Mouse (Mus musculus) gastrocnemius, postnatal 14 days (tissue): ENCODE data around the gene Grk6. TPM values are rescaled to one million over a fixed set of nuclear protein-coding genes. Genes with fewer than 3 reads are reported as not detected.
A peak's percentile ranks its signal among the peaks of the same experiment; 100 is the strongest.

Experiments used
- DNase-seq: peaks from one replicate; pipeline ENCODE4 v3.0.0; 2021; ENCODE audit warnings: mixed read lengths
- intact Hi-C: fragments of 180-260 bp; cut with DNase I; formaldehyde crosslinking; loops from one replicate; pipeline ENCODE4 v1.15.1; 2025; ENCODE audit warnings: low total_unique reads
- total RNA-seq, 2 experiments: library from RNA; stranded (reverse); gene quantifications; 2 replicates each; pipeline ENCODE4 v1.2.3; 2021

Gene Grk6
- total RNA-seq, 2 experiments from 2014 or later, result 12.1 to 12.6 TPM

GRCm38 (mm10) chr13:55451296-55451695, 6.4 kb downstream of the Grk6 start:
- DNase-seq, result peak; percentile 8
- intact Hi-C loops, result no loop called here

GRCm38 (mm10) chr13:55451785-55452549, 7.1 kb downstream of the Grk6 start:
- intact Hi-C loops, result no loop called here
- peak; percentile 35 for DNase-seq

GRCm38 (mm10) chr13:55462965-55463364, 18.1 kb downstream of the Grk6 start:
- intact Hi-C loops, result no loop called here
- DNase-seq, result no peak

GRCm38 (mm10) chr13:55463399-55464026, 18.6 kb downstream of the Grk6 start:
- intact Hi-C loops, result no loop called here
- no peak for DNase-seq

- DNase-seq, result peak; percentile 63
- intact Hi-C loops, result no loop called here
These were observed 19.4 kb downstream of the Grk6 start, which contains the start of gene Prr7 for GRCm38 (mm10) chr13:55464027-55464884. Gene Prr7, plus strand, starts transcription at chr13:55464267.

GRCm38 (mm10) chr13:55465184-55465583, 20.3 kb downstream of the Grk6 start:
- intact Hi-C loops, result no loop called here
- DNase-seq, result no peak

GRCm38 (mm10) chr13:55465830-55466440, 21.1 kb downstream of the Grk6 start:
- intact Hi-C loops, result no loop called here
- DNase-seq, result no peak

GRCm38 (mm10) chr13:55468851-55469560, 24.1 kb downstream of the Grk6 start:
- peak; percentile 63 for DNase-seq
- intact Hi-C loops, result loop anchor here (2.0 kb wide), 1 partner anchor 48 kb away; no protein-coding TSS in a partner anchor

- intact Hi-C loops, result no loop called here
- DNase-seq, result no peak
These were observed 25.5 kb downstream of the Grk6 start for GRCm38 (mm10) chr13:55470372-55470771.

- peak; percentile 84 for DNase-seq
These were observed 26.4 kb downstream of the Grk6 start for GRCm38 (mm10) chr13:55471156-55471818.

GRCm38 (mm10) chr13:55471819-55472131, 26.9 kb downstream of the Grk6 start:
- intact Hi-C loops, result no loop called here
- DNase-seq, result no peak

More at GRCm38 (mm10) chr13:55471156-55471818, 26.4 kb downstream of the Grk6 start:
- intact Hi-C loops, result no loop called here

GRCm38 (mm10) chr13:55472132-55473022, 27.5 kb downstream of the Grk6 start:
- intact Hi-C loops, result no loop called here
- DNase-seq, result peak; percentile 58

GRCm38 (mm10) chr13:55473076-55473831, 28.4 kb downstream of the Grk6 start:
- intact Hi-C loops, result no loop called here
- no peak for DNase-seq

- intact Hi-C loops, result no loop called here
- no peak for DNase-seq
These were observed 29.1 kb downstream of the Grk6 start for GRCm38 (mm10) chr13:55473961-55474360.

- DNase-seq, result no peak
- intact Hi-C loops, result loop anchor here (5.0 kb wide), 1 partner anchor 38 kb away; the partner anchor contains the start of gene Pdlim7
These were observed 29.8 kb downstream of the Grk6 start for GRCm38 (mm10) chr13:55474621-55475069.

GRCm38 (mm10) chr13:55475750-55476149, 30.9 kb downstream of the Grk6 start:
- intact Hi-C loops, result loop anchor here (5.0 kb wide), 1 partner anchor 37 kb away; the partner anchor contains the start of gene Pdlim7
- DNase-seq, result no peak

GRCm38 (mm10) chr13:55476256-55476655, 31.4 kb downstream of the Grk6 start:
- intact Hi-C loops, result loop anchor here (5.0 kb wide), 1 partner anchor 36 kb away; the partner anchor contains the start of gene Pdlim7
- no peak for DNase-seq
